Mouse (Mus musculus) T-helper 1 cell (primary cell): ENCODE measurements around the gene Adora1.

ENCODE experiments used
- in situ Hi-C: fragments of 300-600 bp; cut with MboI, MseI; formaldehyde crosslinking; loops from one replicate; pipeline ENCODE4 v1.15.1; 2025; ENCODE audit warnings: high pct_unique_total_duplicates

The Adora1 gene

GRCm38 (mm10) chr1:134194298-134195022 is 40.8 kb downstream of the Adora1 start:
- in situ Hi-C loops: no loop called here

GRCm38 (mm10) chr1:134193674-134194197 is 41.5 kb downstream of the Adora1 start:
- in situ Hi-C loops: no loop called here

- in situ Hi-C loops: no loop called here
These were observed 42.1 kb downstream of the Adora1 start, which contains the start of gene Mybph for GRCm38 (mm10) chr1:134193126-134193525. Gene Mybph (plus strand): TSS chr1:134193448.

- in situ Hi-C loops: no loop called here
These were observed 43.2 kb downstream of the Adora1 start for GRCm38 (mm10) chr1:134192024-134192423.

GRCm38 (mm10) chr1:134191192-134191591 is 44.0 kb downstream of the Adora1 start:
- in situ Hi-C loops: no loop called here

GRCm38 (mm10) chr1:134188989-134189729 is 46.1 kb downstream of the Adora1 start:
- in situ Hi-C loops: no loop called here

- in situ Hi-C loops: no loop called here
These were observed 47.0 kb downstream of the Adora1 start for GRCm38 (mm10) chr1:134188217-134188616.

- in situ Hi-C loops: no loop called here
These were observed 51.1 kb downstream of the Adora1 start for GRCm38 (mm10) chr1:134184089-134184488.

- in situ Hi-C loops: no loop called here
These were observed 53.2 kb downstream of the Adora1 start, which contains the start of gene Chil1 for GRCm38 (mm10) chr1:134182025-134182424. Gene Chil1 (plus strand): TSS chr1:134182176.

GRCm38 (mm10) chr1:134177976-134178375 is 57.3 kb downstream of the Adora1 start:
- in situ Hi-C loops: no loop called here

GRCm38 (mm10) chr1:134173081-134173480 is 62.1 kb downstream of the Adora1 start:
- in situ Hi-C loops: no loop called here

- in situ Hi-C loops: no loop called here
These were observed 66.1 kb downstream of the Adora1 start for GRCm38 (mm10) chr1:134168985-134169697.

- in situ Hi-C loops: no loop called here
These were observed 66.7 kb downstream of the Adora1 start for GRCm38 (mm10) chr1:134168567-134168966.

GRCm38 (mm10) chr1:134167416-134168305 is 67.6 kb downstream of the Adora1 start:
- in situ Hi-C loops: no loop called here

- in situ Hi-C loops: no loop called here
These were observed 68.7 kb downstream of the Adora1 start for GRCm38 (mm10) chr1:134166547-134166946.

GRCm38 (mm10) chr1:134164454-134164853 is 70.8 kb downstream of the Adora1 start:
- in situ Hi-C loops: no loop called here

- in situ Hi-C loops: no loop called here
These were observed 71.8 kb downstream of the Adora1 start for GRCm38 (mm10) chr1:134163476-134163875.

- in situ Hi-C loops: no loop called here
These were observed 72.6 kb downstream of the Adora1 start for GRCm38 (mm10) chr1:134162510-134163225.

- in situ Hi-C loops: no loop called here
These were observed 73.8 kb downstream of the Adora1 start for GRCm38 (mm10) chr1:134161399-134161798.

- in situ Hi-C loops: no loop called here
These were observed 74.8 kb downstream of the Adora1 start for GRCm38 (mm10) chr1:134160404-134160803.
